Mouse (Mus musculus): ENCODE measurements around the gene Wwc1.
A peak's percentile ranks its signal among the peaks of the same experiment; 100 is the strongest.

The Wwc1 gene

GRCm38 (mm10) chr11:35972270-35972931, 7.9 kb downstream of the Wwc1 start:
- no peak for DNase-seq

- no peak for DNase-seq
Measured at GRCm38 (mm10) chr11:35970806-35971705, 9.3 kb downstream of the Wwc1 start.

DNA sequence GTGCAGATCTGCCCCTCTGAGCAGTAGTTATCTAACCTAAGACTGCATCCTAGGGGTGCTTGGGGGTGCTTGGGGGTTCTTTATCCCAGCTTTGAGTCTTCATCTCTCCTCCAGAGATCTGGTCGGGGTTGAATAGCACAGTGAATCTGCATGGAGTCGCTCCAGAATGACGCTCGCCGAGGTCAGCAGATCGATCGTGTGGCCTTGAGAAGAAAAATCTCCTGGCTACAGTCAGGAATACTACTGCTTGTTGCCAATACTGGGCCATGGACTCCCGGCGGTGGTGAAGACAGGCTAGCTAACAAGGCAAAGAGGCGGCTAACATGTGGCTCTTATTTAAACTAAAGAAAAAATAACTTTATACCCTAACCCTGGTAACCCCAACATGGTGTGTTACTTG, 12.0 kb downstream of the Wwc1 start:
- no peak for DNase-seq

GRCm38 (mm10) chr11:35963981-35964549, 16.3 kb downstream of the Wwc1 start:
- no peak for DNase-seq

DNA sequence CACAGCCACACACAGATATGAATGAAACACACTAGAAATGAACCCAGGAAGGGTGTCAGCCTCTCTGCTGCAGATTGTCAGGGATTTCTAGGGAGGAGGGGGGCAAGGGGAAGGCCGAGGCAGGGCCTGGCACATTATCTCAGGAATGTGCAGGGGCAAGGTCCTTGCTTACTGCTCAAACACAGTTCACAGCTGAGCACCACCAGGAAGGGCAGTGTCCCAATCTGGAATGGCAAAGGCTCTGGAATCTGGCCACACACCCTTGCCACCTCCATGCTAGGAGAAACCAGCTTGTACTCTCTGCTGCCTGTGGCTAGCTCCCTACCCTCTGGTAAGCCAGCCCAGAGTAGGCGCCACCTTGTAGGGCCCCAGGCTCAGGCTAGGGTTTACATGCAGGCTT, 16.8 kb downstream of the Wwc1 start:
- peak; percentile 55 for DNase-seq

DNA sequence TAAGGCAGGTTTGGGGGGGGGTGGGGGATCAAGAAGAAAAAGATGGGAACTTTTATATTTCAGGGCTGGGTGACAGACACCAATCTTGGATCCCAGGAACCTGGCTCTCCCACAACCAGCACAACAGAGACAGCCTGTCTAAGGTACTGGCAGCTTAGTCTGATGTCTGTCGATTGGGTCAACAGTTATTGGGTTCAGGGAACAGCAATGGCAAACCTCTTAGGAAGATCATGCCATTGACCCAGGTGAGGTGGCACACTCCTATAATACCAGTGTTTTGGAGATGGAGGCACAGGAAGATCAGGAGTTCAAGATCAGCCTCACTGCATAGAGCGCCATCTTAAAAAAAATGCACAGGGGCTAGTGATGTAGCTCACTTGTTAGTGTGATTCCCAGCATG, 17.9 kb downstream of the Wwc1 start:
- DNase-seq: no peak

DNA sequence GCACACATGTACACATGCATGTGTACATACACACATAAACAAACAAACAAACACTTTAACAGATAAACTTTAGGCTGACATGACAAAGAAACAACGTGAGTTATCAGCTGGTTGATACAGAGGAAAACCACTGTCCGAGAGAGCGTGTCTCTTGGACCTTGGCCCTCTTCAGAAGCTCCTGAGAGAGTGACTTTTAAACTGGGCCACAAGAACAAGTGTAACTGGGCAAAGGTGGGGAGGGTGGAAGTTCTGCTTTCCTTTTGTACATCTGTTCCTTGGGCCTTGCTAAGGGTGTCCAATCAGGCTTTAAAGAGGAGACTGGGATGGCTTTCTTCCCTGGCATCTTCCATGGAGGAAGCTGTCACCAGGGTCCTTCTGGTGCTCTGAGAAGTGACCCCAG, 21.1 kb downstream of the Wwc1 start:
- no peak for DNase-seq

DNA sequence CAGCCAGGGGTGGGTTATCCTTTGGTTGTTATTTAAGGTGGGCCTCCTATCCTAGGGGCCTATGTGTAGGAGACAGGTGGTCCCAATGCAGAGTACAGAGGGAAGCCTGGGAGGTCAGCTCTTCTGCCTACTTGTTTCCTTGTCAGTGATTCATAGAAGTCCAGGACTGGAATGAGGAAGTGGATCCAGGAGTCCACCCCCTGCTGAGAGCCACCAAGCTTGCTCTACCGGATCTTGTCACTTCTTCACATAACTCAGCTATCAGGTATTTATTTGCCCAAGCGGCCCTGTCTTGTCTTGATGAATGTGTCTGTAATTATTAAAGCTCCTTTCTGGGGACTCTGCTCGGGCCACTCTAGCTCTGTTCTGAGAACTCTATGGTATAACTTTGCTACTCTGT, 24.8 kb downstream of the Wwc1 start:
- DNase-seq: peak; percentile 71

- DNase-seq: no peak
Measured at GRCm38 (mm10) chr11:35953179-35953578, 27.1 kb downstream of the Wwc1 start.

DNA sequence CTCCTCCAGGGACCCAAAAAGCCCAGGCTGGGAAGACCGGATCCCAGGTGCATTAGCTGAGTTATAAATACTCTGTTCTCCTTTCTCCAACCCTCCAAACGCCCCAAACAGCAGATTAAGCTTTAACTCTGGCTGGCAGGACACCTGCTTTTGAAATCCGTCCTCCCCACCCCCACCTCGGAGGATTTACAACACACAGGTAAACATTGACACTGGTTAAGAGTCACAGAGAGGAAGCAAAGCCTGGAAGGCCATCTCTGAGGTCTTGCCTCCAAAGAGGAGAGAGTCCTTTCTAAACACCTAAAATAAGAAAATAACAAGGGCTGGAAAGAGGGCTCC, 28.6 kb downstream of the Wwc1 start:
- peak; percentile 69 for DNase-seq

DNA sequence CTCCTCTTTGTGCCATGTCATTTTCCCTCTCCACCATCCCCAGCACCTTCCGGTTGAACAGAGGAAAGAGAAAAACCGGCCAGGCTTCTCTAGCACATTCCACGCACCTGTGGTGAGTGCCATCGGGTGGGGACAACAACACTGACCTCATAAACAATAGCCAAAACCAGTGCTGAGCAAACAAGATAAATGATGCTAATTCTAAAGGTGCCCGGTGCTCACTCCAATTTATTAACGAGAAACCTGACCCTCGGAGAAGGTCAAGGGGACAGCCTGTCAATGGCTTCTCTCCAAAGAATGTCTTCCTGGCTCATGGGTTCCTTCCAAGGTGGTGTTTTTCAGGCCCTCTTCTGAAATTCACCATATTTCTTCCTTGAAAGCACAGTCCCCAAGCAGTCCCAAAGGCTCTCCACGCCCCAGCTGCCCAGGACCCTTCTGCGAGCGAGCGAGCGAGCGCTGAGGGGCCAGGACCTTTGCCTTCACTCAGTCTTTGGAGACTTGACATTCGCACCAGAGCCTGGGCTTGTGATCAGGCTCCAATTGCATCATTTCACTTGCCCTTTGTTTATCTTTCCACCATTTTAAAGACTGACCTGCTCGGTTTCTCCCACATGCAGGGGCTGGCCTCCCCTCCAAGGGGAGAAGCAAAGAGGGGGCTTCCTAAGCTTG, 29.1 kb downstream of the Wwc1 start:
- no peak for DNase-seq

GRCm38 (mm10) chr11:35950466-35950865, 29.9 kb downstream of the Wwc1 start:
- DNase-seq: no peak

GRCm38 (mm10) chr11:35950011-35950410, 30.3 kb downstream of the Wwc1 start:
- DNase-seq: no peak

DNA sequence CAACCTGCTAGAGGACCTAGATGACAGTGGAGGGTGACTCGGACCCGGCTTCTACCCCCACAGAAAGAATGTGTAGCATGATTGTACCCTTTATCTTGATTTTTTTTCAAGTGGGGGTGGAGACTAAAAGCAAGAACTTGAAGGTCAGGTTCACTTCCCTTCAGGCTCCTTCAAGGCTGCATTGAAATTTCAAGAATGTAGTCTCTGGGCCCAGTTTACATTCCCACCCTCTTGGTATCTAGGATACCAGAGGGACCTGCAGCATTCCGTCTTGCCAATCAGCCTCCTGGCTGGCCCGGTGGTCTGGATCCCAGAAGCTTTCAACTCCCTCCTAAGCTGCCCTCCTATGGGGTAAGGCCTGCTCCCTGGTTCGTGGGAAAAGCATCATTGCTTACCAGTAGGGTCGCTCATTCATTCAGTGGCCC, 31.9 kb downstream of the Wwc1 start:
- peak; percentile 43 for DNase-seq

DNA sequence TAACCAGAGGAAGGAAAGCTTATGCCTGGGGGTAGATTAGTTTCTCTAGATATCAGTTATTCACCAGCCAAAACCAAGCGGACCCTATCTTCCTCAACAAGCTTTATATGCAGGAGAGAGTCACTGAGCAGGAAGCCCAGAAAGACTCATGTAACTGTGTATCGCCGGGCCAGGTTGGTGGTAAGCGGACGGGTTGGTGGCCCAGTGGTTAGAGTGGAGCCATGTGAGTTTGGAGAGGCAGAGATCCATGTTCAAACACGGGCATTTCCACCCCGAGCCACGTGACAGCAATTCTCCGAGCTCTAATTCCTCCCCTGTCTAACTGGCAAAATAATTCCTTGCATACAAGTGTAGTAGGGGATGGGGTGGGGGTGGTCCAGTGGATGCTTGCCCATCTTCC, 32.4 kb downstream of the Wwc1 start:
- DNase-seq: no peak

DNA sequence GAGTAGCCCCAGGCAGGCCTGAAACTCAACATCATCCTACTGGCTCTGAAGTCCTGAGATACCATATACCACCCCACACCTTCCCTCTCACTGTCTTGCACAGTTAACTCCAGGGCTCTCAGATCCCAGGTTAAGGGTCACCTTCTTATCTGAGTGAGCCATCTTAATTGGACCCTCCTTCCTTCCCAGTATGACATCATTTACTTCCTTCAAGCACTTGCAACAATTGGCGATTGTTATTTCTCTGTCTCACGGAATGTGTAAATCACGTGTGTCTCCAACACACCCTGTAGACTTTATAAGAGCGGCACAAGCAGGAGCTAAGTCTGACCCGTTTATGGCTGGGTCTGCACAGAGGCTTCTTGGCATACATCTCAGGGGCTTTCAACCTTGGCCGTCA, 35.1 kb downstream of the Wwc1 start:
- no peak for DNase-seq

GRCm38 (mm10) chr11:35941641-35942040, 38.7 kb downstream of the Wwc1 start:
- DNase-seq: no peak

DNA sequence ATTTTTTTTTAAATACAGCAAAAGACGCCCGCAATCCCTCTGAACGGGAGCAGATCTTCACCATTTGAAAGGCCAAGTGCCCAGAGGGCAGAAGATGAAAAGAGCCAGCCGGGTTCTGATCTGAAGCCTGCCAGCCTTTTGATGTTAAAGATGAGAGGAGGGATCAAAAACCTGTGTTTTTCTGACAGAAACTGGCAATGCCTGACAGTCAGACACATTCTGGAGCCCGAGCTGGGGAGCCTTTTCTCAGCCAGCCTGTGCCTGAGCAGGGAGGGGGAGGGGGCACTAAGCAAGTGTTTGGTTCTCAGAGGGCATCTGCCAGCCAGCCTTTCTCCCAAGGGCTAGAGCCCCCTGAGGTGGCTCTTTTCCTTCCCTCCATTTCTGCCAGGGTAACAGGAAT, 39.3 kb downstream of the Wwc1 start:
- no peak for DNase-seq

GRCm38 (mm10) chr11:35938790-35939385, 41.4 kb downstream of the Wwc1 start:
- peak; percentile 52 for DNase-seq

DNA sequence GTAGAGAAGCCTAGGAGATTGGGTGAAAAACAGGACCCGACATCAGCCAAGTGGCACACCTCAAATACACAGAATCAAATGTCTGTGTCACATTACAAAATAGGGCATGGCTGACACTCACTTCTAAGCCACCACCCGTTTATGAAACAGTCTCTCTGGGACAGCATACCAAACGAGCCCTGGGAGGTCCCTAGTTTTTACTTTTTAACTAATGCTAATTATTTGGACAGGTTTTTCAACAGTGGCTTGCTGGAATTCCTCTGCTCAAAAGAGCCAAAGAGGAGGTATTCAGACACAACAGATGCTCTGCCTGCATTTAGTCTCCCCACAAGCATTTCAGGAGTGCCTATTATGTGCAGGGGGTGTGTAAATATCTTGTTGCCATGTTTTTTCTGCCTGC, 44.7 kb downstream of the Wwc1 start:
- no peak for DNase-seq

- DNase-seq: no peak
Measured at GRCm38 (mm10) chr11:35935133-35935532, 45.2 kb downstream of the Wwc1 start.

DNA sequence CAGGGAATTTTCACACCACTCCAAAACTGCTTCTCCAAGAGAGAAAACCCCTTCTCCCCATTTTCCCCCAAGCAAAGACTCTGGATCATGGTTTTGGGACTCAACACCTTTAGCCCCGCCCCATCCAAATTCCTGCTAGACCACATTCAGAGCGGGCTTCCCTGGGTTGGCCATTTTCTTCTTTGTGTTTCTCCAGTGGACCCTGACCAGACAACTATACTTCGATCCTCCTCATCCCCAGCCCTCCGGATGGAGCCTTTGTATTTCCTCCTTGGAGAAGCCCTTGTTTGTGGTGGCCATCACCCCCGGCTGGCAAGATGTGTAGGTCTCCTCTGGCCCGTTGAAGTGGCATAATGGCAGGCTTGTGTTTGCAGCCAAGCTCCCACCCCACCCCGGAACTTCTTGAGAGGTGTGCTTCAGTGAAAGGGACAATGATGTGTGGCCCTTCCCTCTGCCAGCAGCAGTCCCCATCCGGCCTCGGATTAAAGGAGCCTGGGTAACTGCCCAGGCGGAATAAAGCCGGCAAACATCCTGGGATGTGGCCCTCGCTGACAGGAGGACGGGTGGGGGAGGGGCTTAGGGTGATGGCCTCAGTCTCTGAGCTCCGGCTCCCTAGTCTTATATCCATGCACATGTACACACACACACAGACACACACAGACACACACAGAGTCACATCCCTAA, 46.8 kb downstream of the Wwc1 start:
- DNase-seq: no peak
